Mouse (Mus musculus) hindbrain, embryonic 16.5 days (tissue): ENCODE data around the gene Slamf8. TPM values are rescaled to one million over a fixed set of nuclear protein-coding genes. Genes with fewer than 3 reads are reported as not detected.
A peak's percentile ranks its signal among the peaks of the same experiment; 100 is the strongest.

ENCODE experiments used
- ATAC-seq: fragments of 200-750 bp; cut with Nextera tagmentation; 2 replicates; pipeline ENCODE4 v1.8.0; 2017; ENCODE audit warnings: moderate TSS enrichment, moderate library complexity
- H3K27ac ChIP-seq: fragments of 300-500 bp; sonication (generic); 2 replicates; pipeline ENCODE4 v1.5.1; 2014; ENCODE audit warnings: low read depth, mild to moderate bottlenecking, control low read depth, low read length, moderate library complexity
- H3K27me3 ChIP-seq: fragments of 300-500 bp; sonication (generic); replicated peaks from 2 replicates; pipeline ENCODE4 v1.6.1; 2014; ENCODE audit warnings: low read length; ENCODE audit not compliant: control insufficient read depth, insufficient read depth
- H3K36me3 ChIP-seq: fragments of 300-500 bp; sonication (generic); 2 replicates; pipeline ENCODE4 v1.6.1; 2014; ENCODE audit warnings: mild to moderate bottlenecking, low read length, moderate library complexity, mixed read lengths; ENCODE audit not compliant: control insufficient read depth, insufficient read depth
- H3K4me1 ChIP-seq: fragments of 300-500 bp; sonication (generic); 2 replicates; pipeline ENCODE4 v1.6.1; 2014; ENCODE audit warnings: low read depth, low read length; ENCODE audit not compliant: control insufficient read depth, insufficient read depth
- H3K4me2 ChIP-seq: fragments of 300-500 bp; sonication (generic); 2 replicates; pipeline ENCODE4 v1.6.1; 2014; ENCODE audit warnings: mild to moderate bottlenecking, low read length, control low read depth, moderate library complexity
- H3K4me3 ChIP-seq: fragments of 300-500 bp; sonication (generic); 2 replicates; pipeline ENCODE4 v1.5.1; 2014; ENCODE audit warnings: mild to moderate bottlenecking, low read length, control low read depth, moderate library complexity
- H3K9ac ChIP-seq: fragments of 300-500 bp; sonication (generic); 2 replicates; pipeline ENCODE4 v1.6.1; 2014; ENCODE audit warnings: low read depth, mild to moderate bottlenecking, control low read depth, low read length, moderate library complexity
- H3K9me3 ChIP-seq: fragments of 300-500 bp; sonication (generic); 2 replicates; pipeline ENCODE4 v1.6.1; 2014; ENCODE audit warnings: mild to moderate bottlenecking, low read length, moderate library complexity; ENCODE audit not compliant: control insufficient read depth
- WGBS: fragments of 180-500 bp; shearing (Covaris S2); extraction: QIAGEN DNeasy Blood & Tissue Kit; methylation state at CpG from one replicate; pipeline ENCODE4 v1.1.7; 2014; 5-methylcytosine and 5-hydroxymethylcytosine counted together
- polyA plus RNA-seq: library from polyadenylated mRNA; unstranded; fragments of >200 nt; fragmentation: Nextera tagmentation; extraction: Ambion mirVana; gene quantifications from 2 replicates; pipeline ENCODE4 v1.2.1, GENCODE M21; 2015

The Slamf8 gene
- polyA plus RNA-seq, 1 experiment from 2014 or later = not detected

DNA sequence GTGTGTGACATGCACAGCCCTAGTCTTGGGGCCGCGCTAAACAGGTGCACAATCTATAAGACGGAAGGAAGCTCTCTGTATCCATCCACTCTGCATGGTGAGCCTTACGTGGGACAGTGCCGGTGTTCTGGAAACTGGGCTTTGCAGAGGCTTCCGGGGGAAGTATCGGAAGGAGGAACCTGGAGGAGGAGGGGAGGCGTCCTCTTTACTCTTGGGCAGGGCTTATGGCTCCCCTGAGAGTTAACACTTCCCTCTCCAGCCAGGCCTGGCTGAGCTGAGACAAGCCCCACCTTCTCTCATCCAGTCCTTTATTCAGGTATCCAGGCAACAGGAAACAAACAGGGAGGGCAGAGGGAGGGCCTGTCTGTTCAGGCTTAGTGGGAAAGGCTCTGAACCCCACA is 39.8 kb downstream of the Slamf8 start:
- Histone ChIP-seq H3K9ac (peak overlapping the region; percentile 56), H3K4me3 (peak overlapping the region; percentile 48), H3K27me3 (no peaks in the 10 kb centered on the region), H3K9me3 (no peaks in the 10 kb centered on the region), H3K4me1 (peaks cover 17% of the 10 kb centered on the region), H3K36me3 (no peaks in the 10 kb centered on the region), H3K27ac (no peak overlapping the region), H3K4me2 (peak overlapping the region; percentile 65)
- 1% methylated on average over 8 of the region's 8 CpGs for WGBS
- peak; percentile 88 for ATAC-seq

DNA sequence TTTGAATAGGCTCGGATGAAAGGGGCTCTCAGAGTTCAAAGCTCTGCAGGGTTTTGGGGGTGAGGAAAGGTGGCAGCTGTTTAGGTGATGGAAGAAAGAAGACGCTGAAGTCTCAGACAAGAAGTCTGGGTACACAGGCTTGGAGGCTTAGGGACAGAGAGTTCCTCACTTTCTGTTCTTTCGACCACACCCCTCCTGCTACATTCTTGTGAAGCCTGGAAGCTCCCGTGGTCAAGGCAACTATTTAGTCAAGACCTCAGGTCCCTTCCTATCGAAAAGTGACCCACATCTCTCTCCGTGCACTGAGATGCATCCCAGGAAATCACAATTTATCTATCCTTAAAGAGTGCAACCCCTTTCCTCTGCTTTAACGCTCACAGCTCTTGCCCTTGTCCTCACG is 40.7 kb downstream of the Slamf8 start:
- no peaks in the 10 kb centered on the region for H3K27me3 ChIP-seq
- peaks cover 17% of the 10 kb centered on the region for H3K4me1 ChIP-seq
- peak overlapping the region; percentile 65 for H3K4me2 ChIP-seq
- ATAC-seq = no peak
- H3K9ac ChIP-seq = peak overlapping the region; percentile 56
- WGBS = 6% methylated on average over 8 of the region's 8 CpGs
- no peak overlapping the region for H3K27ac ChIP-seq
- H3K9me3 ChIP-seq = no peaks in the 10 kb centered on the region
- H3K36me3 ChIP-seq = no peaks in the 10 kb centered on the region
- peak overlapping the region; percentile 48 for H3K4me3 ChIP-seq

DNA sequence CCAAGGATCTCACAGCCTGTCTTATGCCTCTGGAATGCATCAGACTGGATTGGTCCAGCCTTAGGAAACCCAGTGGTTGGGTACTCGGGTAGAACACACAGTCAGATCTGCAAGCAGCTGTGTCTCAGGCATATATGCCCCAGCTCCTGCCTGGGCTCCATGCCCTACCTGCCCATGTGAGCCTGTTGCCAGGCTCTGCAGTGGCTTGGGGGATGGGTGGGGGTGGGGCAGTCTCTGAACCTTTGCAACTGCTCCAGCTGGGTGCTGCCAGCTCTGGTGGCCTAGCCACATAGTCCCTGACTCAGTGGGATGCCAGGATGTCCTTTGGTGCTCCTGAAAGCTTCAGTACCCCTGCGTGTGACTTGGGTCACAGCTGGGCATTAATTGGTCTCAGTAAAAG is 41.1 kb downstream of the Slamf8 start:
- no peak overlapping the region for H3K4me3 ChIP-seq
- 14% methylated on average over 2 of the region's 2 CpGs for WGBS

DNA sequence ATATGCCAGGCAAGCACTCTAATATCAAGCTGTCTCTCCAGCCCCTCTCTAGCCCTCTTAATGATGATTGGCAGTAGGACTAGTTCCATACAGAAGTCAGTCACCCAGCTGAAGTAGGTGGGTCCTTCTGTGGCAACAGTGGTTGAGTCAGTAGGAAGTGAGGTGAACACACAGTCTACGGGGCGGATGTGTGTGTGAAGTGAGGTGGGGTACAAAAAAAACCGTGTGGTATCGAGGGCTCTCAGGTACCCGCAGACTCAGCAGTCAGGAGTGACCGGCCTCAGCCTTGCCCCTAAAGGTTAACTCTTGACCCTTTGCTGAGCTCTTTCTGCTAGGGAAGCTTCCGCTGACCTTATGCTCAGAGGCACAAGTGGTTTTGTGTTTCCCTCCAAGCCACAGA is 41.9 kb downstream of the Slamf8 start:
- WGBS = 59% methylated on average over 7 of the region's 7 CpGs
- H3K4me3 ChIP-seq = no peak overlapping the region

More for the DNA sequence above, 41.1 kb downstream of the Slamf8 start:
- peak overlapping the region; percentile 65 for H3K4me2 ChIP-seq
- no peaks in the 10 kb centered on the region for H3K36me3 ChIP-seq
- no peak overlapping the region for H3K9ac ChIP-seq
- peaks cover 17% of the 10 kb centered on the region for H3K4me1 ChIP-seq
- H3K27me3 ChIP-seq = no peaks in the 10 kb centered on the region
- H3K27ac ChIP-seq = no peak overlapping the region
- H3K9me3 ChIP-seq = no peaks in the 10 kb centered on the region
- no peak for ATAC-seq

DNA sequence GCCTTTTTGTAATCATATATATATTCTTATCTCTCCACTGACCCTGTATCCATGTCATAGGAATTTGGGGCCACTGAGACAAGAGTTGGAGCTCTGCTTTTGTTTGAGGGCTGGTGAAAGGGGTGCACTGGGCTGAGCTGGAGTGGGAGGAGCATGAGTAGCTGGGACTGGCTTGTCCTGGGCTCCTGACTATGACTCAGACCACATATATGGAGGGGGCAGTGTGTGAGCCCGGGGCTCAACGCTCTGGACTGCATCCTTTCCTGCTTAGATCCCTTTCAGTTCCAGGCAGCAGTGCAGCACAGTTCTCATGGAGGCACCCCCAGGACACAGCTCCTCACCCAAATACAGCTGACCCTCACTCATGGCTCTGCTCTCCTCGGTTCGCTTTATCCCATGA is 44.3 kb downstream of the Slamf8 start:
- WGBS = 85% methylated on average over 4 of the region's 4 CpGs
- Histone ChIP-seq H3K4me3 (no peak overlapping the region), H3K27me3 (no peaks in the 10 kb centered on the region; the same call in 1 of the 2 replicates), H3K9me3 (no peaks in the 10 kb centered on the region), H3K36me3 (no peaks in the 10 kb centered on the region), H3K4me2 (no peak overlapping the region), H3K9ac (no peak overlapping the region), H3K27ac (no peak overlapping the region), H3K4me1 (peaks cover 17% of the 10 kb centered on the region)
- ATAC-seq = no peak

More for the DNA sequence above, 41.9 kb downstream of the Slamf8 start:
- no peak overlapping the region for H3K27ac ChIP-seq
- no peaks in the 10 kb centered on the region for H3K36me3 ChIP-seq
- H3K9ac ChIP-seq = no peak overlapping the region
- no peak overlapping the region for H3K4me2 ChIP-seq
- H3K27me3 ChIP-seq = no peaks in the 10 kb centered on the region
- H3K9me3 ChIP-seq = no peaks in the 10 kb centered on the region
- H3K4me1 ChIP-seq = peaks cover 17% of the 10 kb centered on the region
- no peak for ATAC-seq

DNA sequence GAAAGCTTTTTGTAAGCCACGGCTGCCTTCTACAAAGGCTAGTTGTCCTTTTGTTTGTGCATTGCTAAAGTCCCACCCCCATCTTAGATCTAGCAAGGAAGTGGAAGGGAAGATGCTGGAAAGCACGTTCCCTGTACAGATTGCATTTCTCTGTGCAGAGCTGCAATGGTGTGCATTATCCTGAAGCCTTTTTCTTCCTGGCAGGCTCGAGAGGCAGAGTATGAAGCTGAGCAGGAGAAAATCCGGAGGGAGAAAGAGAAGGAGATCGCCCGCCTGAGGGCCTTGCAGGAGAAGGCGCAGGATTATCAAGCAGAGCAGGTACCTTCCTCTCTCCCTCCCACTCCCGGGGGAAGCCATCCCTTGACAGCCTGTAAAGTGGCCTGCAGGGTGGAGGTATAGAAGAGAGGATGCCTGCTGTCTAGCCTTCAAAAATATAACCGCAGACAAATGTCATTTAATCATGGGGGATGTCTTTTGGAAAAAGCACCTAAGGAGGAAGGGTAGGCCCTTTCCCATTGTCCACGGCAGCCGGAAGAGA is 50.0 kb downstream of the Slamf8 start:
- Histone ChIP-seq H3K36me3 (no peaks in the 10 kb centered on the region), H3K9me3 (no peaks in the 10 kb centered on the region), H3K4me1 (peaks cover 9% of the 10 kb centered on the region; the same call in 1 of the 2 replicates), H3K27me3 (no peaks in the 10 kb centered on the region; the same call in 1 of the 2 replicates), H3K4me3 (no peak overlapping the region), H3K4me2 (no peak overlapping the region), H3K9ac (peak overlapping the region; percentile 51), H3K27ac (0 out of 2 replicates have a peak overlapping the region, but pooled peaks have one; percentile 21)
- WGBS = 43% methylated on average over 11 of the region's 11 CpGs
- peak; percentile 60; the same call in 1 of the 2 replicates for ATAC-seq

DNA sequence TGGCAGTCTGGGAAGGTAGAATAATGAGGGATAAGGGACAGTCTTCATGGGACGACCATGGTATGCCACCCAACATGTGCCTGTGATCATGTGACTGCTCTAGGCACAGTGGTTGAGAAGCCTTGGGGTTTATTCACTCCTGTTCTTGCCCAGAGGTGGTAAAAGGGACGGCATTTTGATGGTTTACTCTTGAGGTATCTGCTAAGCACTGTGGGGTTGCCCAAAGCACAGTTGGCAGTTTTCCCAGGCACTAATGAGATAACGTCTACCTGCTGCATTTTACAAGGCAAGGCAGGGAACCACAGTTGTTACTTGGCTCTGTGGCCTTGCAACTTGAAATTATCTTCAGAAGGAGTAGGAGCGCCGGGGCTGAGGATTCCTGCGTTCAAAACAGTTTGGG is 50.5 kb downstream of the Slamf8 start:
- H3K36me3 ChIP-seq = no peaks in the 10 kb centered on the region
- no peak overlapping the region for H3K4me2 ChIP-seq
- H3K4me1 ChIP-seq = peaks cover 9% of the 10 kb centered on the region; the same call in 1 of the 2 replicates
- 58% methylated on average over 6 of the region's 6 CpGs for whole genome bisulfite sequencing
- H3K27ac ChIP-seq = 0 out of 2 replicates have a peak overlapping the region, but pooled peaks have one; percentile 21
- peak; percentile 22; the same call in 1 of the 2 replicates for ATAC-seq
- H3K27me3 ChIP-seq = no peaks in the 10 kb centered on the region; the same call in 1 of the 2 replicates
- H3K9me3 ChIP-seq = no peaks in the 10 kb centered on the region
- H3K9ac ChIP-seq = no peak overlapping the region; the same call in 1 of the 2 replicates
- no peak overlapping the region for H3K4me3 ChIP-seq

DNA sequence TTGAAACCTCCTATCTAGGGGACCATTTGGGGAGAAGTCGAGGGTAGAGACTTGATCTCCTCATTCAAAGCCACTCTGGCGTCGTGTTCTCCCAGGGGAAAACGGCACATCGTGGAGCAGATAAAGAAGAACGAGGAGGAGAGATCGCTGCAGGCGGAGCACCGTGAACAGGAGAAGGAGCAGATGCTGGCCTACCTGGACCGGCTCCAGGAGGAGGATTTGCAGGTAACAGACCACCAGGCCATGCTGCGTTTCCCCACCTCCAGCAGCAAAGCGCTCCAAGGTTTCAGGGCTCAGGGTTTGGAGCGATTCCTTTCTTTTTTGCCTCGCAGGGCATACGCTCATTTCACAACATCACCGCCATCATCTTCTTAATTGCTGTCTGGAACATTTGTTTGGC is 55.3 kb downstream of the Slamf8 start:
- Histone ChIP-seq H3K4me1 (peaks cover 20% of the 10 kb centered on the region), H3K27me3 (no peaks in the 10 kb centered on the region), H3K9me3 (no peaks in the 10 kb centered on the region), H3K27ac (no peak overlapping the region), H3K36me3 (no peaks in the 10 kb centered on the region), H3K9ac (no peak overlapping the region), H3K4me2 (no peak overlapping the region), H3K4me3 (no peak overlapping the region)
- no peak for ATAC-seq
- 75% methylated on average over 16 of the region's 16 CpGs for WGBS

DNA sequence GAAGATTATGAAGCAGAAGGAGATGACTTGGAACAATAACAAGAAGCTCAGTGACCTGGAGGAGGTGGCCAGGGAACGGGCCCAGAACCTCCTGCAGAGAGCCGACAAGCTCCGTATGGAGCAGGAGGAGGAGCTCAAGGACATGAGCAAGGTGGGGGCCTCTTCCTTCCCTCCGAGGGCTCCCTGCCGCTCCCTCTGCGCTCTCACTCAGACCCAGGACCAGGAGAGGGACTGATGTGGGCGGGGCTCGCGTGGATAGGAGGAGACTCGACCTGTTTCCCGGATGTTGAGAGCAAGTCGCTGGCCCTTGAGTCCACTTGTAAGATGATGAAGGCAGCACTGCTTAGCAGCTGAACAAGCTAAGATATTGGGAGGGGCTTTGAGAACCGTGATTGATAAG is 57.8 kb downstream of the Slamf8 start:
- ATAC-seq = peak; percentile 53
- 3% methylated on average over 11 of the region's 13 CpGs for WGBS
- Histone ChIP-seq H3K9ac (peak overlapping the region; percentile 63), H3K4me2 (peak overlapping the region; percentile 53), H3K4me1 (peaks cover 15% of the 10 kb centered on the region), H3K9me3 (no peaks in the 10 kb centered on the region), H3K27me3 (no peaks in the 10 kb centered on the region; the same call in 1 of the 2 replicates), H3K27ac (no peak overlapping the region), H3K36me3 (no peaks in the 10 kb centered on the region), H3K4me3 (peak overlapping the region; percentile 32)
